Comparison of ENCODE assay signal across 20 mouse cellular contexts in genomic region chr12:36333837-36334281, GRCm38 (mm10). TPM values are rescaled to one million over a fixed set of nuclear protein-coding genes. Genes with fewer than 3 reads are reported as not detected.
DNase-seq lines count a peak whose midpoint lies in the region; ATAC-seq lines count a peak whose summit lies in the region.
"Had no signal": no experiment of that assay in that cellular context is flagged by ENCODE, and none has a peak within 500 bp of the region (broad histone marks: within the 10 kb centered on the region; RNA-seq: fewer than 3 reads in every experiment).

No protein-coding gene starts in this region.

- no peaks in the 10 kb centered on the region for H3K36me3 ChIP-seq in midbrain, embryonic 14.5 days (ENCODE audit: control insufficient read depth, insufficient read depth, low read length)
- H3K36me3 ChIP-seq: hindbrain, embryonic 15.5 days had no signal

- no peaks in the 10 kb centered on the region for H3K27me3 ChIP-seq in midbrain, embryonic 14.5 days (ENCODE audit: control insufficient read depth, insufficient read depth, low read length)
- H3K27me3 ChIP-seq: hindbrain, embryonic 15.5 days had no signal

- 76% methylated on average over 9 of the region's 9 CpGs for WGBS in midbrain, embryonic 14.5 days

- H3K4me3 ChIP-seq in midbrain, embryonic 14.5 days (replicated peaks; ENCODE audit: low read depth, low read length): no peak overlapping the region
- H3K4me3 ChIP-seq: erythroblast, embryonic 14.5 days; hindbrain, embryonic 15.5 days had no signal

- no peak overlapping the region for H3K4me2 ChIP-seq in midbrain, embryonic 14.5 days (ENCODE audit: low read length)
- H3K4me2 ChIP-seq: heart, embryonic 11.5 days; hindbrain, embryonic 15.5 days had no signal

- DNase-seq in layer of hippocampus, adult 11-12 months (ENCODE audit: low spot score): peak; percentile 8
- no peak for DNase-seq in layer of hippocampus, postnatal 36 days
- peak; percentile 16 for DNase-seq in lung, postnatal 10 days
- DNase-seq in lung, postnatal 36 days: no peak
- DNase-seq in midbrain, embryonic 14.5 days: peak; percentile 13
- peak; percentile 12 to 16 for DNase-seq in right cerebral cortex, postnatal 36 days (ENCODE audit: low spot score in 2 of 2)
- no peak for DNase-seq in ovary, adult 18-20 months (ENCODE audit: low spot score)
- DNase-seq: adrenal gland, postnatal 14 days; cerebellum, adult 8-10 months; heart, postnatal 14 days; liver; liver, postnatal 0 days had no signal

- peak; percentile 53; the same call in 1 of the 2 replicates for ATAC-seq in midbrain, embryonic 14.5 days (ENCODE audit: low FRiP score, low TSS enrichment)
- ATAC-seq: activated CD4-positive, CD25-positive, alpha-beta regulatory T cell, adult 4 months; intestine, embryonic 16.5 days; liver, postnatal 0 days had no signal

- no peaks in the 10 kb centered on the region for H3K9me3 ChIP-seq in midbrain, embryonic 14.5 days (ENCODE audit: control insufficient read depth, low read length)
- H3K9me3 ChIP-seq: hindbrain, embryonic 15.5 days had no signal

- H3K9ac ChIP-seq in midbrain, embryonic 14.5 days (replicated peaks; ENCODE audit: low read length): no peak overlapping the region
- H3K9ac ChIP-seq: hindbrain, embryonic 15.5 days; liver, postnatal 0 days had no signal

- no peak overlapping the region for H3K27ac ChIP-seq in midbrain, embryonic 14.5 days (replicated peaks; ENCODE audit: low read depth, low read length)
- H3K27ac ChIP-seq: hindbrain, embryonic 15.5 days; kidney, postnatal 0 days had no signal

- no peaks in the 10 kb centered on the region for H3K4me1 ChIP-seq in midbrain, embryonic 14.5 days (ENCODE audit: control insufficient read depth, insufficient read depth, low read length)
- H3K4me1 ChIP-seq: hindbrain, embryonic 15.5 days had no signal

RNA-seq across cellular contexts. Expression of gene Sostdc1, which starts 19.9 kb away (rescaled TPM):
- total RNA-seq in layer of hippocampus, postnatal 36 days (2021): 1 to 10 TPM; 2.6 to 5.1 TPM
- 4.8 and 6.6 TPM in 2 replicates for polyA plus RNA-seq in midbrain, embryonic 14.5 days (2014; fragmentation: Nextera tagmentation; extraction: Ambion mirVana)
- total RNA-seq: common myeloid progenitor, adult 5-6 weeks had no signal
- polyA plus RNA-seq: C2C12; erythroblast, embryonic 14.5 days had no signal

RNA-seq across cellular contexts. Expression of gene Ispd, which starts 47.4 kb away (rescaled TPM):
- total RNA-seq in layer of hippocampus, postnatal 36 days (2021): 10 to 100 TPM; 14.0 to 15.5 TPM
- 10.7 and 13.1 TPM in 2 replicates for polyA plus RNA-seq in midbrain, embryonic 14.5 days (2014; fragmentation: Nextera tagmentation; extraction: Ambion mirVana)
- polyA plus RNA-seq: erythroblast, embryonic 14.5 days had no signal

RNA-seq across cellular contexts. Expression of gene D630036H23Rik, which starts 48.1 kb away (rescaled TPM):
- 1 to 10 TPM; 1.5 to 1.8 TPM for total RNA-seq in layer of hippocampus, postnatal 36 days (2021)
- polyA plus RNA-seq in midbrain, embryonic 14.5 days (2014; fragmentation: Nextera tagmentation; extraction: Ambion mirVana): 2.6 and 4.4 TPM in 2 replicates
- polyA plus RNA-seq: activated CD4-positive, CD25-positive, alpha-beta regulatory T cell, adult 4 months; erythroblast, embryonic 14.5 days had no signal

Comparison
In these comparisons a context has a peak if more than half of its experiments do, and no peak if none do; other contexts are left out.
1. DNase-seq: peak in layer of hippocampus, adult 11-12 months (single experiment), lung, postnatal 10 days (single experiment), midbrain, embryonic 14.5 days (single experiment) and right cerebral cortex, postnatal 36 days (2 of 2); none in layer of hippocampus, postnatal 36 days (0 of 2), lung, postnatal 36 days (single experiment) and ovary, adult 18-20 months (single experiment).